Mouse (Mus musculus) ovary, postnatal 36 days (tissue): ENCODE data around the gene H13.
"Not testable (repeated sequence)": the region's sequence is repeated elsewhere in the genome, so short reads cannot be mapped to it uniquely, and the experiment has no call there.

ENCODE experiments used
- DNase-seq: peaks from one replicate; pipeline ENCODE4 v3.0.0; 2022; ENCODE audit warnings: low spot score, mixed read lengths

Gene H13

GRCm38 (mm10) chr2:152666191-152666590 is 3.1 kb upstream of the H13 start:
- DNase-seq: not testable (repeated sequence)

- DNase-seq: no peak
These were observed 601 bp downstream of the H13 start for GRCm38 (mm10) chr2:152669639-152670484.

DNA sequence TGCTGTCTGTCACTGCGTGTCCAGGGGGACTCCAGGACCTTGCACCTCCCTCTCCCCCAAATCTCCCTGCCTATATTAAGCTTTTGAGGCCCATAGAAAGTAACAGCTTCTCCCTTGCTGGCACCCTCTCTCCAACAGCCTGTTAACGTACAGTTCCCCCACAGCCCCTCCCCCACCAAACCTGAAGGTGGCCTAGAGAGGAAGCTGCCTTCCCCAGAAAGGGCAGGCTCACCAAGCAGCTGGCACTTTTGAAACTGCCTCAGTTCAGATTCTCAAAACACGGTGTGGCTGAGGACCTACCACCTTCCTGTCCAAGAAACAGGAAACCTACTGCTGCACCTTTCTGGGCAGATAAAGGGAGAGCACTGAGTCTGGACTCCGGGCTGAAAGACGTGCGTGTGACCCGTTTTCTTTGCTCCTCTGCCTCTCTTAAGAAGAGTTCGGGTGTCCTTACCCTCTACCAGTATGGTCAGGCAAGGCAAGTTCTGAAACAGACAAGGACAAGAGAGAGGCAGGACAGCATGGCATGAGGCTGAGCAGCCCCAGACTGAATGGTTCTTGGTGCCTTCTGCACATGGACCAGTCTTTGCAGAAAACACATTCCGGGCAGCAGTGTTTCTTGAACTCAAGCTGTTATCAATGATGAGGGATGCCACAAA is 1.9 kb downstream of the H13 start:
- no peak for DNase-seq

- no peak for DNase-seq
These were observed 2.4 kb downstream of the H13 start for GRCm38 (mm10) chr2:152671642-152671999.

DNA sequence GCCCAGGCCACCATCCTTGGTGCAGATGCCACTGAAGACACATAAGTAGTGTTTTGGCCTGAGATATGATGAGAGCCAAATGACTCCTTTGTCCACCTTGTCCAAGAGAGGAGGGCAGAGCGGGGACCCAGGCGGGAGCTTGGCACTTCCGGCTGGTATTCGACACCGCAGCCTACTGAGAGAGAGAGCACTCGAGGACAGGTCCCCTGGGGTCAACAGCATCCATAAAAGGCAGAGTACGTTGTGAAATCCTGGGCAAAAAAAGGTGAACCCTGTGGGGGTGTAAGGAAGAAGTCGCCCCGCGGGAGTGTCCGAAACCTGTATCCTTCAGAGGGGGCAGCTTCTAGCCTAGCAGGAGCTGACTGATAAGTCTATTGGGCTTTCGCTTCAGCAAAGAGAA is 2.9 kb downstream of the H13 start:
- no peak for DNase-seq

- no peak for DNase-seq
These were observed 4.9 kb downstream of the H13 start for GRCm38 (mm10) chr2:152674148-152674547.

DNA sequence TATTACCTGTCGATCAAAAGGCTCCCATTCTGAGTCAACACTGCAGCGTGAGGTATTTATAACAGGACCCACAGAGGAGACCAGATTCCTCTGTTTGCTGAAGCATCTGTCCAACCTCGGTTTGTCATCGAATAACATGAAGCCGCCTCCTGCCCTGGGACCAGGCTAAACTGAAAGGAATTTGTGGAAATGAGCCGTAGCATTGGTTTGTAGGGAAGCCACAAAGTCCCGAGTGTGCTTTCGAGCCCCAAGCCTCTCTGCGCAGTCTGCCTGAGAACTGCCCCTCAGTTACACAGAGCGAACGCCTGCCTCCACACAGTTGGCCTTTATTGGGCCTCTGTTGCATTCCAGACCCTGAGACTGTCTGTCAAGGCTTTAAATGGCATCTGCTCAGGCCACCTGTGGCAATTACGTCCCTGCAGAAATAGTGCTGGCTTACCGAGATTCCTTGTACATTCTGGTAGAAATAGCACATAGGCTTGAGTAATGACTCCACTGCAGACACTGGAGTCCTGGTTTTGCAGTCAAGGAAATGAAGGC is 6.1 kb downstream of the H13 start:
- DNase-seq: no peak

DNA sequence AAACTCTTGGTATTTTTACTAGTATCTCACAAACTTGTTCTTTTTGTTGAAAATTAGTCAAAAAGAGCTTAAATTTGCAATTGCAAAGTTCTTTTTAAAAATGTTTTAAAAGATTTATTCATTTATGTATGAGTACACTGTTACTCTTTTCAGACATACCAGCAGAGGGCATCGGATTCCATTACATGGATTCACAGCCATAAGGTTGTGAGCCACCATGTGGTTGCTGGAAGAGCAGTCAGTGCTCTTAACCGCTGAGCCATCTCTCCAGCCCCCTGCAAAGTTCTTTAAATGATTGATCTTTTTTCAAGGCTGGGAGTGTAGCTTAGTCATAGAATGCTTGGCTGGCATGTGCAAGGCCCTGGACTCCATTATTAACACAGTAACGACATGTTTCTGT is 9.0 kb downstream of the H13 start:
- DNase-seq: no peak

GRCm38 (mm10) chr2:152678925-152679324 is 9.7 kb downstream of the H13 start:
- DNase-seq: no peak

GRCm38 (mm10) chr2:152679701-152680355 is 10.6 kb downstream of the H13 start:
- no peak for DNase-seq

DNA sequence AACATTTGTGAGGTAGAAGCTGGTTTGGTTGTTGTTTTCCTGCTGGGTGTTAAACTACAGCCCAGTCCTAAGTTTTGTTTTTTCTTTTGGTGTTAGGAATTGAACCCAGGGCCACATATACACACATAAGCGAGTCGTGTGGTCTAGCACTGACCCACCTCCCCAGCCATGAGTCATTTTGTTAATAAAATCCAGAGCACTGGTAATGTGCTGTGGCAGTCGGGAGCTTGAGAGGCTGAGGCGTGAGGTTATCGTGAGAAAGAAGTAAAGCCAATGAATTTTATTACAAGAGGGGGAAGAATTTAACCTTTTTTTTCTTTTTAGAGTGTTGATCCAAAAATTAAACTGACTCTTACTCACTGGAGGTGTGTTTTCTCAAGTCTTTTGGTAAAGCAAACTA is 13.8 kb downstream of the H13 start:
- DNase-seq: no peak

DNA sequence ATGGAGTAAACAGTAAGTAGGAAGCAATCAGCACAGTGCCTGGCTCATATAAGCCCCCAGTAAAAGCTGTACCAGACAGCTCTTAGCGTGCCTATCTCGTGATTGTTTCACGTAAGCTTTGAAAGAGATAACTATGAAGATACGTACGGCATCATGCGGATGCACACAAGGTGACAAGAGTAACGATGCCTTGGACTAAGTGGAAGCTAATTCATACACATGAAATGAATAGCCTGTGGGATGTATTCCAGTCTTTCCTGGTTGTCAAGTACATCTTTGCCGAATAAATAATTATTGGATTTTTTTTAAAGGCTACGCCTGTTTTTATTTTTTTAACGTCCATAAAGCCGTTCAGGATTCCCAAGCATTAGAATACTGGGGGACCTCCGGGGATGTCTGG is 17.1 kb downstream of the H13 start:
- DNase-seq: no peak

- peak; percentile 91 for DNase-seq
These were observed 17.6 kb downstream of the H13 start, which contains the start of gene Mcts2 for GRCm38 (mm10) chr2:152686806-152687267. TSS of gene Mcts2 (plus strand) at chr2:152687035.

DNA sequence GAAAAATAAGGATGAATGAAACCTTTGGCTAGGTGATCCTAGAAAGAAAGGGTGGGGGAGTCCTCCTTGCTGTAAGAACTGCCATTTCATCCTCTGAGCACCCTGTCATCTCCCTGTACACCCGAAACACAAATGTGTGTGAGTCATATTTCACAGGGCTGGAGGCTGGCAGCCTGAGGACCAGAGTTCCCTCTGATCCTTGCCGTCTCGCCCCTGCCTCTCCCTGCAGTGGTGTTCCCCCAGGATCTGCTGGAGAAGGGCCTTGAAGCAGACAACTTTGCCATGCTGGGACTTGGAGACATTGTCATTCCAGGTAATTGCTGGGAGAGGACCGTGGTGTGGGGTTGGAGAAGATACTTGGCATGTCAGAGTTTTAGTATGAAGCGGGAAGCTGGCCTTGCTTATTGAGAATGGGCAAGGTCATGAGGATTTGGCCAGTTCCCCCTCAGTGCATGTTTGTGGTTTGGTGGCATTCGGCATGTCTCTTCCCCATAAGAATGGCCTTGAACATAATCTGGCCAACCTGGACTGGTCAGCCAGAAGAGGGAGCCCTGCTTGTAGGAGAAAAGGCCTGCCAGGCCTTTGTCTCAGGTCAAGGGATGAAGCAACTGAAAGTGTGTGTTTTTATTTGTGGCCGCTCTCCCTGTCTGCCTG is 22.4 kb downstream of the H13 start:
- DNase-seq: peak; percentile 47

GRCm38 (mm10) chr2:152693233-152693632 is 24.0 kb downstream of the H13 start:
- peak; percentile 69 for DNase-seq

GRCm38 (mm10) chr2:152693735-152694134 is 24.5 kb downstream of the H13 start:
- no peak for DNase-seq

DNA sequence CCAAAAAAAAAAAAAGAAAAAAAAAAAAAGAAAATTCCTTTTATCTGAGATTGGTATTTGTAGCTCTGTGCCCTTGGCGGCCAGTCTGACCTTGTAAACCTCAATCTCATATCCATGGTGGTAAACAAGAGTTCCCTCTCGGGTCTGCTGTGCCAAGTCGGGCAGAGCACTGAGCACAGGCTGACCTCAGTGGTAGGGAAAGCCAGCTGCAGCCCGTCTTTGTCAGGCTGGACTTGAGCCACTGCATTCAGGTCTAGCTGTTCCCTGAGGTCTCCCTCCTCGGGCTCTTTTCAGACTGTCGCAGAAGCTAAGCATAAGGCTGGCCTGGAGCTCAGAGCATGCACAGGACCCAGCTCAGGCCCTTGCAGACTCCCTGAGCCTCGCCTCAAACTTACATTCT is 25.4 kb downstream of the H13 start:
- peak; percentile 82 for DNase-seq

DNA sequence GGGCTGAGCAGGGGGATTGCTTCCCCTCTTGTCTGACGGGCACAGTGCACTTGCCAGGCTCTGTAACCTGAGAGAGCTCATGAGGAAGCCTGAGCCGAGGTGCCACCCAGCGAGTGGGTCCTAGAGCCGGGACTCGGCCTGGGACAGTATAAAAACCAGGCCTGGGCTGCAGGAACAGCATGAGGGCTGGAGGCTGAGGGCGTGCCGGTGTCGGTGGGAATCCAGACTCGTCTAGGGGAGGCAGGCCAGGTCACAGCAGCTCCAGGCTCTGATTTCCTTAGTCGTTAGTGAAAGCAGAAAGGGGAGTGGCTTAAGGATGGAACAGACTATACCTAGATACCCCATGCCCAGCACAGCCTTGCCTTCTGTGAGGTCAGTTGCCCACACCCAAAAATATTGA is 26.8 kb downstream of the H13 start:
- no peak for DNase-seq

GRCm38 (mm10) chr2:152696476-152697164 is 27.4 kb downstream of the H13 start:
- DNase-seq: peak; percentile 90

DNA sequence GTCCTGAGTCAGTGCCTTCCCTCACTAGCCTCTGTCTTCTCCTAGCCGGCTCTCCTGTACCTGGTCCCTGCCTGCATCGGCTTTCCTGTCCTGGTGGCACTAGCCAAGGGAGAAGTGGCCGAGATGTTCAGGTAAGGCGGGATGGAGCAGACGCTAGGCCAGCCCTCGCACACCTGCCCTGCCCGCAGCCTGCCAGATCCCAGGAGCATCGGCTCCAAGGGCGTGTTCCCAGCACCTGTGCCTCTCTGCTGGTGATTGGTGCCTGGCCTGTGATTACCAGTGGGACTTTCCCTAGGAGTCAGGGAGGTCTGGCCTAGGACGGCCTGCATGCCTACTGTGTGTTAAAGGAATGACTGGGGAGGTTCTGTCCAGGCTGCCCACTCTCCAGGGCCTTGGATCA is 30.9 kb downstream of the H13 start:
- DNase-seq: no peak

DNA sequence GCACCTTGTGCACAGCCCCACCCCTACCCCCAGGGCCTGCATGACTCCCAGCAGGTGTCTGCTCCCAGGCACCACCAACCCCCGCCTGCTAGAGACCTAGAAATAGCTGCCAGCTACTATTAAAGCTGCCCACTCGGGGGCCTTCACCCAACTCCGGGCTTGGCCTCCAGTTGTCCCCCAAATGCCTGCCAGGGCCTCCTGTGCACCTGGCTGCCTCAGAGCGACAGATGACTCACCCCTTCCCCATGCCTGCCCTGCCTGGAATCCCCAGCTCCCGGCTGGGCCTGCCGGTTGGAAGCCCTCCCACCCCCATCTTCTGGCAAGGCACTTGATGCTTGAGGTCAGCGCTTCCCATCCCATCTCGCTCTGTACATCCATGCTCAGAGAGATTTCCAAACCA is 31.5 kb downstream of the H13 start:
- DNase-seq: no peak
